Mouse (Mus musculus): ENCODE measurements around the gene Fancl.
A peak's percentile ranks its signal among the peaks of the same experiment; 100 is the strongest.
"Not testable (repeated sequence)": the region's sequence is repeated elsewhere in the genome, so short reads cannot be mapped to it uniquely, and the experiment has no call there.

Fancl gene

DNA sequence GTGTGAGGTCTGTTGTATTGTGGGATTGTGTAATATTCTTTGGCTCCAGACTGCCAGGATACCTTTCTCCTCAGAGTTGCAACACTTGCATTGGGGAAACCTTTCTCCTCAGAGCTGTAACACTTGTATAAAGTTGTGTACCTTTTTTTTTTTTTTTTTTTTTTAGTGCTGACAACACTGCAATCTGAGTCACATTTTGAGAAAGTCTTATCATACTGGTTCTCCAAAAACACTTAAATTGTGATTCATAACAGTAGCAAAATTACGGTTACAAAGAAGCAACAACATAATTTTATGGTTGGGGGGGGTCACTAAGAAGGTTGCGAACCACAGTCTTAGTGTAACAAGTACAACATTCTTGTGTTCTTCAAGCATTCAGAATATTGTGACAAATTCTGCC, at the start of gene Fancl:
TSS of gene Fancl (plus strand) at position 165 of the 400 bp plus-strand sequence.
- DNase-seq (ENCODE audit: low read depth): no peak

DNA sequence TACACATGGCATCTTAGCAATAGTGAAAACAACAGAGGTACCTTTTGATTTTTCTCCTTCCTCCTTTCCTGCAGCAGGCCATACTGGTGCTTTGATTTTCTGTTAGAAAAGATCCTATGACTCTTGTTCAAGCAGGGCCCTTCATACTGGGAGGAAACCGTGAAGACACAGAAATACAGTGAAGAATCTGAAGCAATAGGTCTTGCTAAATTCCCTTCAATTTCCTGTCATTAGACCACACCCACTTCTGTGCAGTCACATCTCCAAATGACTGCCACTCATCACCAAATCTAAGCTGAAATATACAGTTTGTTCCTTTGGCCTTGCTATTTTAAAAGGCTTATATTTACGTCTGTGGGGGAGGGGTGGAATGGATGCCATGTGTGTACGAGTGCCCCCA, 49.1 kb upstream of the Fancl start:
- no peak for DNase-seq (ENCODE audit: low read depth)

DNA sequence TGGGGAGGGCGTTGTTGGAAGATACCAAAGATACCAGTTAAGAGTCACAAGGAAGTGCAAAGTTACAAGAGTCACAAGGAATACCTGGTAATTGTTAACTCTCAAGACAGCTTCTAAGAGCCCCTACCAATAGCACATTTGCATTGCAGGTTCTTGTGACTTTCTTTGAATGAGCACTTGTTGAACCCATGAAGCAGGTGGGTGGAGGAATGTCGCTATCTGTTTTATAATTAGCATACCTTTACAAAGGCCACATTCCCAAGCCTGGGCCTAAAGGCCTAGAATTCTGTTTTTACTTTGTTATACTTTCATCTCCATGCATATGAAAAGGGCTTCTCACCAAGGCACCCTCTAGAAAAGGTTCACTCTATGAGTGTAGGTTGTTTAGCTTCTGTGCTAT, 15.8 kb upstream of the Fancl start:
- not testable (repeated sequence) for DNase-seq (ENCODE audit: low read depth)

DNA sequence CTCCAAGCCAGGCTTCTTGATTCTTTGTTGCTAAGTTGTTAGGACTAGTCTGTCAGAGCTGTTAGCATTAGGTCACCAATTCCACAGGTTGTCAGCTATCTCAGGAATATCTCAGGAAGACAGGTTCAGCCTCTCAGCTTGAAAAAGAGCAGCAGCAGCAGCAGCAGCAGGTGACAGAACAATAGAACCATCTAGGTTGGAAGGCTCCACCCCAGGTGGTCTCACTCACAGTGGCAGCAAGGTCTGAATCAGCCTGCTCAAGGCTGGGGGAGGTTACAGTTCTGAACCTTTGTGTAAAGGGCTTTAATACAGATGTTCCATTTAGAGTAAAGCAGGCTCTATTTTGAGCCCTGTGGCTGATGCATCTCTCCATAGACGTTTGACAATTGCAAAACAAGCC, 14.0 kb upstream of the Fancl start:
- DNase-seq (ENCODE audit: low read depth): not testable (repeated sequence)

DNA sequence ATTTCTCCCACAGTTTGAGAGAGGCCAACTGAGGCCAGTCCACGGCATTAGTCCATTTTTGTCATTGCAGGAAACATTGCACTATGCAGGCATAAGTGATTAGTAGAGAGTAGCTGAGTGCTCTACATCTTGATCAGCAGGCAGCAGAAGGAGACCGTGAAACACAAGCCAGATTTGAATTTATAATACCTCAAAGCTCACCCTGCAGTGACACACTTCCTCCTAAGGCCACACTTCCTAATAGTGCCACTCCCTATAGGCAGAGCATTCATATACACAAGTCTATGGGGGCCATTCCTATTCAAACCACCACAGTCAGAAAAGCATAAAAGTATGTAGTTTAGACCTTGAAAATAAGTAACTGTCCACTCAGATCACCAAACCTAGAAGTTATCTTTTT, 11.8 kb upstream of the Fancl start:
- DNase-seq (ENCODE audit: low read depth): no peak

DNA sequence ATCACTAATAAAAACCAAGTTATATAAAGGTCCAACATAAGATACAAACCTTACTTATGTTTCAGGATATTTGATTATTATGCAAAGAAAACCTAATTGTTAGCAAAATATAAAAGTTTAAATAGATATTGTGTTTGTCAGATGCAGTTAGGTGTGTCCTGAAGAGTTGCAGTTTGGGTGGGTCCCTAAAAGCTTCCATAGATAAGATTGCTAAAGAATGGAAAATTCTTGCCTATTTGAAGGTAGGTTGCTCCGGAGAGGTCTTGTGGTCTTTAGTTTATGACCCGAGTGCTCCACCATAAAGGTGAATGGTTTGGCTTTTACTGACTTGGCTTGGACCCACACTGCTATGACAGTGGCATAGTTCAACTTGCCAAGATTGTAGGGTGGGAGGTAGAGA, 7.9 kb upstream of the Fancl start:
- no peak for DNase-seq (ENCODE audit: low read depth)

DNA sequence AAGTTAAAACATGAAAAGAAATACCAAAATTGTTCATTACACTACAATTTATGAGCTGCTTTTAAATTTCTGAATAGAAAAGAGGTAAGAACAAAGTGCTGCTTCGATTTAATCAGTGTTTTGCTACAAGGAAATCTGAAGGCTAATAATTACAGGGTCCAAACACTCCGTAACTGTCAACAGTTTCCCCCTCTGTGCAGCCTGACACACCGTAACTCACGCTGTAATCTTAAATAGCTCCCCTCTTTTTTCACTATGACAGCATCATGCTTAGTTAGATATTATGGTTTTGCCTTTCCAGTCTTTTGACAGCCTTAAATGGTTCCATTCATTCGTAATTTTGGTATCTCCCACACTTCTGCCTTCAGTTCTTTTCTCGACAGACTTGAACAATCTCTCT, 4.4 kb upstream of the Fancl start:
- DNase-seq (ENCODE audit: low read depth): no peak

DNA sequence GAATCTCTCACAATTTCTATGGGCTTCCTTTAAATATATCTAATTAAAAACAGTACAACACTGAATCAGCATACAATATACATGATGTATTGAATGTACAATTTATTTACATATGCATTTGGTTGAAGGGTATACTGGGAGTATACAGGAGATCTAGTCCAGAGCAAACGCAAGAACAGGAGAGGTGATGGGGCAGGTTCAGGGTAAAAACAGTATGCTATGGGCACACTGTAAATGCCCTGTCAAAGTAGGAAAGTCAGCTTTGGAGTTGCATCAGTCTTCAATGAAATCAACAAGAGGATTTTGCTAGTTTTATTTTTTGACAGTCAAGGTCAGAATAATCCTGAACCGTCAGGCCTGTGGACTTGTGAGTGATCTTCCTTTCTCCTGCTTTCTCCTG, 743 bp downstream of the Fancl start:
- no peak for DNase-seq (ENCODE audit: low read depth)

DNA sequence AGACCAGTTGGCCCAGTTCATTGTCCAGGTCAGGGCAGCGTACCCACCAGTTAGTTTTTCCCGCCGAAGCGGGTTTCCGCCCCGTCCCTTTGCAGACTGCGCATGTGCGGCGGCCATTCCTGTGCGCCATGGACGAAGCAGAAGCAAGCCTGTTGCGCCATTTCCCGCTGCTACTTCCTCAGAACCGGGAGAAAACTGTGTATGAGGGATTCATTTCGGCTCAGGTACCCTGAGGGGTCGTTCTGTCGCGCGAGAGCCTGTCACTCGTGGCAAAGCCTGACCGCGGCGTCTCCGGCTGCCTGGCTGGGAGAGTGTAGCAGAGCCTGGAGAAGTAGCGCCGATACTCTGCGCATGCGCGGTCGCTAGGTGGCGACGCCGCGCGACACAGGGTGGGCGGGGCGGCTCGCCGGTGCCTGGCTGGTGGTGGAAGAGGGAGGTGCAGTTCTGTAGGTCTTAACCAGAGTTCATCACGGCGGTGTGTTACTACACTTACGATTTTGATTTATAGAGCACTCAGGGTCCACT, 1.2 kb downstream of the Fancl start:
- DNase-seq (ENCODE audit: low read depth): peak; percentile 84

DNA sequence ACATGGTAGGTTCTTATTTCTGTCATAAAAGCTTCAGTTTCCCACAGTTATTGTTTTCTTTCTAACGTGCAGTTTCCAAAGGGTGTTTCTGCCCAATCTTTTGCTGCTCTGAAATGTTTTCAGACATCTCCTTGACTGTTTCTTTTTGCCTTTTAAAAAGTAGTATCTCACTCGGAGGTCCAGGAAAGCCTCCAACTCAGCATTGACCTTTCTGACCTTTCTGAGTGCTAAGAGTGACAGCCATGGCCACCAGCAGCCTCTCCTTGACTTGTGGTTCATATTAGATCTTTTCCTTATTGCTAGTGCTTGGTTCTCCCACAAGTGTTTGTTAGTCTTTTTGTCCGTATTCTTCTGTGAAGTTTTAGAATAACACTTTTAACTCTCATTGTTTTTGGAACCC, 9.6 kb downstream of the Fancl start:
- no peak for DNase-seq (ENCODE audit: low read depth)

DNA sequence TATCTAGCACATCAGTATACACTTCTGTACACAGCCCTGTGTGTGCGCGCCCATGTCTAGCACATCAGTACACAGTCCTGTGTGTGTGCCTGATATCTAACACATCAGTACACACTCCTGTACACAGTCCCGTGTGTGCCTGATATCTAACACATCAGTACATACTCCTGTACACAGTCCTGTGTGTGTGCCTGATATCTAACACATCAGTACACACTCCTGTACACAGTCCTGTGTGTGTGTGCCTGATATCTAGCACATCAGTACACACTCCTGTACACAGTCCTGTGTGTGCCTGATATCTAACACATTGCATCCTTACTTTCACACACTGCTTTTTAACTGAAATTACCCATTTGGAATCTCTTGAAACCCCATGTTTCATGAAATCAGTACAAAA, 27.0 kb downstream of the Fancl start:
- DNase-seq (ENCODE audit: low read depth): no peak

DNA sequence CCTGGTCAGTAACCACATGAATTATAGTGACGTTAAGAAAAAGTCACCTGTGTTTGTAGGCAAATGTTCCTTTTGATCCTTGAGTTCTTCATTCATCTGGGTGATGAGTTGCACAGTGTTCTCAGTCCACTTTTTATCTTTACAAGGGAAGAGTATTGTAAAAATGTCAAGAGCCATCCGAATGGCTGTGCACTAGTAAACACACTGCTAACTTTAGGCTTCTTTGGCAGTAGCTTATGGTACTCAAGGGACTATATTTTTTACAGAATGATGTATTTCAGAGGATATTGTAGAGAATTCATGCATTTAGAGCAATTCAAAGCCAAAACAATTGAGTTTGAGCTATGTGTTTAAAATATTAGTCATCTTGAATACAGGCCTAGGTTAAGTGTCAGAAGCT, 35.5 kb downstream of the Fancl start:
- DNase-seq (ENCODE audit: low read depth): no peak

DNA sequence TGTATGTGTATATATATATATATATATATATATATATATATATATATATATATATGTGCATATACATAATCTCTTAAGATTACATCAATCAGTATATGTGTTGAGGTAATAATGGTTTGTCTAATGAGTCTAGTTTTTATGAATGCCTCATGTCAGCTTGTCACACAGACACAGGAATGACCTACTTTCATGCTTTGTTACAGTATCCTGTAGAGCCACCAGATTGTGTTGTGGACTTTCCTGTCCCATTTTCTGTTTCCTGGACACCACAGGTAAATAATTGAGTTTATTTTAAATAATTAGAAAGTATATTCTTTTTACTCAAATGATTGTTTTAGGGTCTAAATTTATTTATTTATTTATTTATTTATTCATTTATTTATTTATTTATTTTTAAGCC, 48.3 kb downstream of the Fancl start:
- no peak for DNase-seq (ENCODE audit: low read depth)

DNA sequence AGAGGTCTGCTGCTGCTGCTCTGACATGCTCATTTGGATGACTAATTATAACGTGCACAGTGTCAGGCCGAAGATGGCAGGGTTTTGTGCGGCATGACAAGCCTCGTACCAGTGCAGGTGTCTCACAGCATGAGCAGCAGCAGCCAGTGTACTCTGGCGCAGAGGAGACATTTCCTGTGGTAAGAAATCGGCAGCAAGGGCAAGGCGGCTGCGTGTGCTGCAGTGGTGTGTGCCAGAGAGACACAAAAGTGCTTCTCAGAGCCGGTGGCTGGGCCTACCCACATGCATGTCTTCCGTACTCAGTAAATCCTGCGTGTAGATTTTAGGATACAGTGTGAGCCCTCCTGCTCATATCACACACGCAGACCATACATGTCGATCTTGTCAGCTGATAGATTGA, 51.9 kb downstream of the Fancl start:
- no peak for DNase-seq (ENCODE audit: low read depth)

DNA sequence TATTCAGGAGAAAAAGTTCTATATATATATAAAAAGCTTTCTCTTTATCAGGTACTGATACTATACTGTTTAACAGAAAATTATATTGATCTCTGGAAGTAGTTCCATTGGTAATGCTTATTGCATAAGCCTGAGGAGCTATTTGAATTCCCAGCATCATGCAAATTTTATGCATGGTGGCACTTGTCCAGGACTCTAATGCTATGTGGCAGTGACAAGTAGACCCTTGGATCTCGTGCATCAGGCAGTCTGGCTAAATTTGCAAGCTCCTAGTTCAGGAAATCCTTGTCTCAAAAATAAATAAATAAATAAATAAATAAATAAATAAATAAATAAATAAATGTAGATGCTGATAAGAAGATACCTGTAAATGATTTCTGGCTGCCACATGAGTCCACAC, 55.2 kb downstream of the Fancl start:
- DNase-seq (ENCODE audit: low read depth): no peak

DNA sequence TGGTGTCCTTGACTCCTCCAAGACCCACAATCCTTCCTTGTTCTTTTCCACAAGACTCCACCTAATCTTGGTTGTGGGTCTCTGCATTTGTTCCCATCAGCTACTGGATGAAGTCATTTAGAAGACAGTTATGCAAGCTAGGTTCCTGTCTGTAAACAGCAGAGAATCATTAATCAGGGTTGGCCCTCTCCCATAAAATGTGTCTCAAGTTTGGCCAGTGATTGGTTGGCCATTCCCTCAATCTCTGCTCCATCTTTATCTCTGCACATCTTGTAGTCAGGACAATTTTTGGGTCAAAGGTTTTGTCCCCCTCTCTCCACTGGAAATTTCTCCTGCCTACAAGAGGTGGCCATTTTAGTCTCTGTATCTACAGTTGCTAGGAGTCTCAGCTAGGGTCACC, 58.4 kb downstream of the Fancl start:
- no peak for DNase-seq (ENCODE audit: low read depth)

DNA sequence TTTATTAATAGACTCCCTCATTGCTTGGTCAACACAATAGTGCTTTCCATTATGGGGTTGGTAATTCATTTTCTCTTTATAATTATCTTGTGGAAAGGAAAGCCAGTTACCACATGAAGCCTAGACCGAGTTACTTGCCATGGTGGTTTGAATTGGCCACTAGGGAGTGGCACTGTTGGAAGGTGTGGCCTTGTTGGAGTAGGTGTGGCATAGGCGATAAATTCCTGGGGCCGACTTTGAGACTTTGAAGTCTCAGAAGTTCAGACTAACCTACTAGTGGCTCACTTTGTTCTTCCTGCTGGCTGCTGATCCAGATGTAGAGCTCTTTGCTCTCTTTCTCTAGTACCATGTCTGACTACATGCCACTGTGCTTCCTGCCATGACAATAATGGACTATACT, 63.9 kb downstream of the Fancl start:
- DNase-seq (ENCODE audit: low read depth): peak; percentile 2

DNA sequence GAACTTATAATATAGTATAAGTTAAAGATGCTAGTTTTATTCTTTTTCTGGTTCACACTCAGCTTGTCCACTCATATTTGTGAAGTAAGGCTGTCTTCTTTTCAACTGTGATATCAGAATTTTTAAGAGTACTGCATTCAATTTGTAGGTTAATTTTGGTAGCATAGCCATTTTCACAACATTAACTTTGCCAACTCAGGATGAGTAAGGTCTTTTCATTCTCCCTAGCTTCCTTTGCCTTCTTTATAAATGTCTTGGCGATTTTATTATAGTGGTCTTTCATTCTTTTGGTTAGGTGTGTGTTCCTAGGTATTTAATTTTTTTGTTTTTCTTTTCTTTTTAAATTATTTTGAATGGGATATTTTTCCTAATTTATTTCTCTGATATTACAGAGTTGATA, 64.7 kb downstream of the Fancl start:
- no peak for DNase-seq (ENCODE audit: low read depth)

DNA sequence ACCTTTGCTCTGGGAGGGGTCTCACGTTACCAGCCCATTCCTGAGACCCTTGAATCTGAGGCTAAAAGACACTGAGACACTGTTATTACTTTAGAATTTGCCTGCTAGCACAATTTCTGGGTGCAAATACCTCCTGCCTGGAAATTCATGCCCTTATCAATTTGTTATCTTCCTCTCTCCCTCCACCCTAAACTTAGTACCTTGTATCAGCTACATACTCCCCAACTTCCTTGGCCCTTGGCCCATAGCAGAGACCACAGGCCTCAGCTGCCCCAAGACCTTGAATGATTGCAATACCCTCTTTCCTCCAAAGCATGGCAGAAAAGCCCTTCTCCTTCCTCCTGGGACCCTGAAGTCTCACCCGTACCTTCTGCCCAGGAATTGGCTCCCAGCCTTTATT, 65.3 kb downstream of the Fancl start:
- no peak for DNase-seq (ENCODE audit: low read depth)

DNA sequence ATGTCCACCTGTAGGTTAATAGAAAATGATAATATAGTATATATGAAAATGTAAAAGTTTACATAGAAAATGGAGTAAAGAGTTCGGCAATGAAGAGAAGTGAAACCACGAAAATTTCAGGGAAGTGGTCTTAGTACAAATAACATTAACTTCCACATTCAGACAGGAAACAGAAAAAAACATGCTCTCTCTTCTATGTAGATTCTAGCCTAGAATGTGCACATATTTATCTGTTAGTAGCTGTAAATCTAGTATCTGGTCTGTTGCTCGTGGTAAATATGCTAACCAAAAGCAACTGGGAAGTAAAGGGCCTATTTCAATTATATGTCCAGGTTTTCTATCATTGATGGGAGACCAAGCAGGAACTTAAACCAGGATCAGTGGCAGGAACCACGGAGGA, 66.8 kb downstream of the Fancl start:
- no peak for DNase-seq (ENCODE audit: low read depth)

DNA sequence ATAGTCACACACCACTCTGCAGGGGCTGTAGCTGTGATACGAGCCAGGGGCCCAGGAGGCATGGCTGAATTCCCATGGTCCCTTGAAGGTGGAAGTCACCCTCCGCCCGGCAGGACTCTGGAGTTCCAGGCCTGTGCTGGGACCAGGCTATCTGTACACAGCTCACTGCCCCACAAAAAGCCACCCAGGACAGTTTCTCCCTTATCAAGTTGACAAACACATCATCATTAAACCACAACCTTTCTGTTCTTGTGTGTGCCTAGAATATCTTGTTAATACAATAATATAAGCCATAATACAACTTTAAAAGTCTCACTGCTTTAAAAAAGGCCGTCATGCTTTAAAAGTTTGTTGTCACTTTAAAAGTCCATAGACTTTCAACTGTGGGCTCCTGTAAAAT, 68.1 kb downstream of the Fancl start:
- DNase-seq (ENCODE audit: low read depth): no peak

DNA sequence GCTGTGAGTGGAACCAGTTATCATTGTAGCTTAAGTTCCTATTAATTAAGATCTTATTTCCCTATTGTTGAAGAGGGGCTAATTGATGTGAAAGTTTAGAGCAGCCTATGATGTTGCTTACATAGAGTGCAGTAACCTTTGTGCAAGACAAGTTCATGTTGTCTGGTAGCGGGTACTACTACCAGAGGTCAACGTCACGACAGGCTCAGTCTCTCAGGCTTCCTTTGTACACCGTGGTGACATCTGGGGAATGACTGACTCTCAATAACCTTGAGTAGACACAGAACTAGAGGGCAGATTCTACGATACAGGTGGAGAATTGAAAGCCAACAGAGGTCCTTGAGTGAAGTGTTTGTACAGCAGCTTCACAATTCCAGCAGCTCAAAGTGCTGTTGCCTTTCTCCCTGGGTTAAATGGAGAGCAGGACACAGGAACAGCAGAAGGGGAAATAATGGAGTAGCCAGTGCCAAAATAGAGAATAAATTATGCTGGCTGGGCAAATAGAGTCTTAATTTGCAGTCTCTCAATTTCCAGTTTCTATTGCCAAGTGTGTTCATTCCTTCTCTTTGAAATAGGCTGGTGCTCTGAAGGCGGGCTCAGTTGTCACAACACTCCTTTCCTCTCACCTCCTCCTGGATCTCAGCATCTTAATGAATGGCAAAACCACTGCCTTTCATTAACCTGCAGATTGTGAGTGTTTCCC, 91.3 kb downstream of the Fancl start:
- DNase-seq (ENCODE audit: low read depth): no peak

DNA sequence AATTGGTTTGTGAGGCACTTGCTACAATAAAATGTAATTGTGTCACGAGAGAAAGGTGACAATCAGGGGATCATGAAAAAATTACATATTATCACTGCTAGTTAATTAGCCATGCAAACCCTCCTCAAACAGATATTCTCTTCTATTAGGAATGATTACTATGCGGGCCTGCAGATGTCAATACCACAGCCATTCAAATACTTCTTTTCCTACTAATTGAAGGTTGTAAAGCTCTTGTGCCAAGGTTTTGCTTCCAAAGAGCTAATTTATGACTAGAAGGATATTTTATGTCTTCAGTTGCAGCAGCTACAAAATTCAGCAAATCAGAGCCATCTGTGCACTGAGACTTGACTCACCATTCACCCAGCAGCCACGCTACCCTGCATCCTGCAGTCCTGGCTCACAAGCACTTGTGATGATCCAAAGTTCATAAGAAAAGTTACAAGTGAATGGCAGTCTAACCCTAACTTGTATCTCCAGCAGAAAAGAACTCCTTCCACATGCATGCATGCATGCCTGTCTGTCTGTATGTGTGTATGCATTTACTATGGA, 95.8 kb downstream of the Fancl start:
- DNase-seq (ENCODE audit: low read depth): no peak
